Mouse (Mus musculus) midbrain, embryonic 16.5 days (tissue): ENCODE data around the gene Slc25a4. TPM values are rescaled to one million over a fixed set of nuclear protein-coding genes. Genes with fewer than 3 reads are reported as not detected.
A peak's percentile ranks its signal among the peaks of the same experiment; 100 is the strongest.

Experiments used
- ATAC-seq: fragments of 200-750 bp; cut with Nextera tagmentation; 2 replicates; pipeline ENCODE4 v1.8.0; 2017; ENCODE audit warnings: moderate TSS enrichment
- H3K27ac ChIP-seq: fragments of 300-500 bp; sonication (generic); 2 replicates; pipeline ENCODE4 v1.5.1; 2014; ENCODE audit warnings: mild to moderate bottlenecking, low read length, mixed read lengths
- H3K27me3 ChIP-seq: fragments of 300-500 bp; sonication (generic); 2 replicates; pipeline ENCODE4 v1.6.1; 2014; ENCODE audit warnings: low read depth, low read length, mixed read lengths; ENCODE audit not compliant: control insufficient read depth, insufficient read depth
- H3K36me3 ChIP-seq: fragments of 300-500 bp; sonication (generic); 2 replicates; pipeline ENCODE4 v1.6.1; 2014; ENCODE audit warnings: mild to moderate bottlenecking, low read length, moderate library complexity, mixed read lengths; ENCODE audit not compliant: control insufficient read depth, insufficient read depth
- H3K4me1 ChIP-seq: fragments of 300-500 bp; sonication (generic); 2 replicates; pipeline ENCODE4 v1.6.1; 2014; ENCODE audit warnings: mild to moderate bottlenecking, low read length, mixed read lengths; ENCODE audit not compliant: control insufficient read depth, insufficient read depth
- H3K4me2 ChIP-seq: fragments of 300-500 bp; sonication (generic); 2 replicates; pipeline ENCODE4 v1.6.1; 2014; ENCODE audit warnings: mild to moderate bottlenecking, low read length, mixed read lengths
- H3K4me3 ChIP-seq: fragments of 300-500 bp; sonication (generic); 2 replicates; pipeline ENCODE4 v1.5.1; 2014; ENCODE audit warnings: low read depth, mild to moderate bottlenecking, low read length, moderate library complexity, mixed read lengths
- H3K9ac ChIP-seq: fragments of 300-500 bp; sonication (generic); 2 replicates; pipeline ENCODE4 v1.6.1; 2014; ENCODE audit warnings: low read depth, low read length, mixed read lengths
- H3K9me3 ChIP-seq: fragments of 300-500 bp; sonication (generic); replicated peaks from 2 replicates; pipeline ENCODE4 v1.6.1; 2014; ENCODE audit warnings: mild to moderate bottlenecking, low read length, mixed read lengths; ENCODE audit not compliant: control insufficient read depth, poor library complexity, severe bottlenecking
- WGBS: fragments of 180-500 bp; shearing (Covaris S2); extraction: QIAGEN DNeasy Blood & Tissue Kit; methylation state at CpG from one replicate; pipeline ENCODE4 v1.1.7; 2014; 5-methylcytosine and 5-hydroxymethylcytosine counted together
- polyA plus RNA-seq: library from polyadenylated mRNA; unstranded; fragments of >200 nt; fragmentation: Nextera tagmentation; extraction: Ambion mirVana; gene quantifications from 2 replicates; pipeline ENCODE4 v1.2.1, GENCODE M21; 2015

Gene Slc25a4
- polyA plus RNA-seq: 889 and 969 TPM in 2 replicates

DNA sequence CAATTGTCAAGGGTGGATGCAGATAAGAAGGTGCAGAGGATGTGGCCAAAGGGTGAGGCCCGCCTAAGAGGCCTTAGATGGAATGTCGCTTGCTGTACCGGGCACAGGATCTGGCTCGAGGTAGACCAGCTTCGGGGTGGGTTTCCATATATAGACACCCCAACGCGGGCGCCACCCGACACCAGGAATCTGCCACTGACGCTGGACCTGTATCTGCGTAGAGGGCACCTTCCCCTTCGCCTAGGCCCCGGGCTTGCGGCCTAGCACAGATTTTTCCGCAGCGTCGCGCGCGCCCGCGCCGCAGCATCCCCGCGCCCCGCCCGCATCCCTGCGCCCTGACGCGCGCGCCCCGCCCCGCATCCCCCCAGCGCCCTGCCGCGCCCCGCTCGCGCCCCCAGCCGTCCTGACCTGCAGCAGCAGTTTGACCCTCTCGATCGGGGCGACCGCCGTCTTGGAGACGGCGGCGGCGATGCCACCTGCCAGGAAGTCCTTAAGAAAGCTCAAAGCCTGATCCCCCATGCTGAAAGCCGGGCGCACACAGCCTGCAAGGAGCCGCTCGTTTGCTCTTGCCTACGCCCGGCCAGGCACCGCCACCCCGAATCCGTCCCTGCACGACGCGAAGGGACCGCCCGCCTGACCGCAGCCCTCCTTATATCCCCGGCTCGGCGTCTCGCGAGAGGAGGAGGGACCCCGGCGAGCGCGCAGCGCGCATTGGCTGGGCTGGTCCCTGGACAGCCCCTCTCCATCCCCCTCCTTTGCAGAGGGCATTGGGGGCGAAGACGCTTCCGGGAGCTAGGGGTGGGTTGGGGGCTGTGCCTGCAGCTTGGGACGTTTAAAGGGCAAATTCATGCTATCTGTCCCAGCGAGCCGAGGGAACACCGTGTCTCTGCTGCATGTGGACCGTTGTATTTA lies at the start of gene Slc25a4:
Gene Slc25a4, minus strand, starts transcription at position 881 of the 912 bp plus-strand sequence.
- peak within 1 kb of the TSS; percentile 97 for H3K9ac ChIP-seq
- ATAC-seq: peak; percentile 98
- H3K27ac ChIP-seq: peak within 1 kb of the TSS; percentile 99
- peaks cover 32% of the 10 kb centered on the region for H3K4me1 ChIP-seq
- peak within 1 kb of the TSS; percentile 95 for H3K4me2 ChIP-seq
- under 1% methylated on average over 68 of the region's 84 CpGs for WGBS
- H3K27me3 ChIP-seq: no peaks in the 10 kb centered on the region
- no peaks in the 10 kb centered on the region for H3K9me3 ChIP-seq
- H3K4me3 ChIP-seq: peak within 1 kb of the TSS; percentile 85
- H3K36me3 ChIP-seq: peaks cover 10% of the 10 kb centered on the region; the same call in 1 of the 2 replicates

DNA sequence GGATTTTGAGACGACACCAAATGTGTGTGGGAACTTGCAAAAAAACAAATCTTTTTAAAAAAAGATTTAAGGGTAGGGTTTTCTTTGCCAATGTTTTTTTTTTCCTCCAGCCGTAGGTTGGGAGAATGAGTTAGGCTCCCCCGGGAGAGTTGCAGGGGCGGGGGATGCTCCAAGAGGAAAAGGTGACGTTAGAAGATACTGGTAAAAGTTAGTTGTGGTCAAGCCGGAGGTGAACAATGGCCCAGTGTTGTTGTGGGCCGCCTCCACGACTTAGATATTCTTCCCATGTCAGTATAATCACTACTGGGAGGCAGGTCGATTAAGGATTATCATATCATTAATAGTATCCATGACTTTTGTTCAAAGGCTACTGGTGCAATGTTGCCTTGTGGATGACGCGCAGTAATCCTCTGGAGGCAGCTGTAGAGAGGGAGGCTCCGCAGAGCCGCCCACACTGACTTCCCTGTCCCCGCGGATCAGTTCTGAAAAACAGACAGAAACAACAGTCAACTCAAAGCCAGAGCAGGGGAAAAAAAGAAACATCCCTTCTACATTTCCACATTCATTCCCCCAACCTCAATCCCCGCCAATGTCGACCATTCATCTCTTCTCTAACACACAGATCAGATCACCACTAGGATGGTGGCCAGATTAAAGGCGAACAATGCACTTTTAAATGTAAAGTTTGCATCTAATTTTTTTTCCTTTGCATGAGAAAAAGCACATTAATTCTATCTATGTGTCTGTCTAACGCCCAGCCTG lies 47.0 kb upstream of the Slc25a4 start:
- WGBS: 11% methylated on average over 19 of the region's 19 CpGs
- H3K4me1 ChIP-seq: peaks cover 3% of the 10 kb centered on the region; the same call in 1 of the 2 replicates
- ATAC-seq: peak; percentile 54; the same call in 1 of the 2 replicates
- no peak overlapping the region for H3K9ac ChIP-seq
- H3K4me3 ChIP-seq: no peak overlapping the region
- no peaks in the 10 kb centered on the region for H3K27me3 ChIP-seq
- no peaks in the 10 kb centered on the region for H3K9me3 ChIP-seq
- H3K4me2 ChIP-seq: peak overlapping the region; percentile 44
- no peak overlapping the region for H3K27ac ChIP-seq
- H3K36me3 ChIP-seq: no peaks in the 10 kb centered on the region

DNA sequence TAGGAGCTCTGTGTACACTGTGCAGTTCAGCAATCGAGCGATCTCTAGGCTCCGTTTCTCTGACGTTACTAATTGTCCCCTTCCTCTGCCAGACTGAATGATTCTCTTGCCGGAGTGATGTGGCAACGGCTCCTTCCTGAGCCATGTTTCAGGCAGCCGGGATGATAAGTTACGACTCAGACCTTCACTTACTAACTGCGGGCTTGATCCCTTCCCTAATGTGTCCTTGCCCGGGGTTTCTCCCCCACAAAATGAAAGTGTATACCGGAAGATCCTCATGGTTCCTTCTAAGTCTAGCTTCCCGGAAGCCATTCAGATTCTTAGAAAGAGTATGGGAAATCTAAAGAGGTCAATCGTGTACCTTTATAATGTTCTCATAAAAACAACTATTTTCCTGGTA lies 41.4 kb upstream of the Slc25a4 start:
- no peak overlapping the region for H3K27ac ChIP-seq
- ATAC-seq: no peak
- no peak overlapping the region for H3K4me2 ChIP-seq
- 83% methylated on average over 13 of the region's 13 CpGs for WGBS
- H3K4me3 ChIP-seq: no peak overlapping the region
- H3K9me3 ChIP-seq: no peaks in the 10 kb centered on the region
- no peak overlapping the region for H3K9ac ChIP-seq
- no peaks in the 10 kb centered on the region for H3K36me3 ChIP-seq
- no peaks in the 10 kb centered on the region for H3K4me1 ChIP-seq
- H3K27me3 ChIP-seq: no peaks in the 10 kb centered on the region

DNA sequence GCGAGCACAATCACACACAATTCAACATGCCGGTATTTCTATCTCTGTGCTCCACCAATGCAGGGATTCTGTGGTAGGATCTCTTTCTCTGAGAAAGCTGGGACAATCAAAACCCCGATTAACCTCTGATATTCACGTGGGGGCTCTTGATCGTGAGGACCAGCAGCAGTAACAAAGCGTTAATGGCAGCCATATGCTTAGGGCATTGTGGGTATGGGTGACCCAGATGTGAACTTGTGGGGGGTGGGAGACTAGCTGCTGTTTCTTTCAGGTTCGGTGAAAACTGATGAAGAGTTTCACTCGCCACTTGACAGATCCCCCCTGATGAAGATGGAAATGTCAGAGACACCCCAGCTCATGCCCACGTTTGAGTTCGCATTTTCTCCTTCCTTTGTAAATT lies 40.5 kb upstream of the Slc25a4 start:
- Histone ChIP-seq H3K27me3 (no peaks in the 10 kb centered on the region), H3K9ac (no peak overlapping the region), H3K27ac (no peak overlapping the region), H3K9me3 (no peaks in the 10 kb centered on the region), H3K4me2 (peak overlapping the region; percentile 38), H3K4me3 (no peak overlapping the region; the same call in 1 of the 2 replicates), H3K4me1 (no peaks in the 10 kb centered on the region), H3K36me3 (no peaks in the 10 kb centered on the region)
- ATAC-seq: no peak
- whole genome bisulfite sequencing: 35% methylated on average over 10 of the region's 10 CpGs

DNA sequence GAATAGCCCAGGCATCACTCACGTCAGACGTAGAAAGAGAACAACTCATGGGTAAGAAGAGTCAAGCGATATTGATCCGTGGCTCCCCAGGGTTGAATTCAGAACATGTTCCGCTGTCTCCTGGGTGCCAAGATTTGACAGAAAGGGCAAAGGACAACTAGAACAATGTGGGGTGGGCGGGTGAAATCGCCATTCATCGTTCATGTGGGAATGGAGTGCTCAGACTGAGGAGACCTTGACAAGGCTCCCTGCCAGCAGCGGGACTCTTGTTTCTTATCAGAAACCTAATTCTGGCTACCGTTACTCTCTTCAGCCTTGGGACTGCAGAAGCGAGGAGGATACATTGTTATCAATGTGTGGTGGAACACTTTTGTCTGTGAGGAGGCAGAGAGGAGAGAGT lies 35.3 kb upstream of the Slc25a4 start:
- Histone ChIP-seq H3K4me3 (no peak overlapping the region), H3K36me3 (no peaks in the 10 kb centered on the region), H3K4me2 (no peak overlapping the region), H3K4me1 (no peaks in the 10 kb centered on the region), H3K27me3 (no peaks in the 10 kb centered on the region; the same call in 1 of the 2 replicates), H3K9ac (no peak overlapping the region), H3K9me3 (no peaks in the 10 kb centered on the region), H3K27ac (no peak overlapping the region)
- 20% methylated on average over 11 of the region's 11 CpGs for WGBS
- ATAC-seq: no peak

DNA sequence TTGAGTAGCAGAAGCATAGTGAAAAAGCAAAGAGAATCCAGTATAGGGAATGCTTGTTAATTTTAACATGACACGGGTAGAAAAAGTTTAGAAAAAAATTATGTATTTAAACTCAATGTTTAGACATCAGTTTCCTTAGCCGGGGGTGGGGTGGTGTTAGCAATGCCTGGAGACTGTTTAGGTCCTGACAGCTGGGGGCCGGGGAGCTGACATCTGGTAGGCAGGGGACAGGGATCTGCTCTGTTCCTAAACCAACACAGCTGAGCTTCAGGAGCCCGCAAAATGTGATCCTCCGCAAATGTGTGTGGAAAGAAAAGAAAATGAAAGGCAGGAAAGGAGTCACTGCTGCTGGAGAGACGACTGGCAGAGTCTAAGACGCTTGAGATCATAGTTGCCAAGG lies 31.9 kb upstream of the Slc25a4 start:
- H3K9me3 ChIP-seq: no peaks in the 10 kb centered on the region
- H3K4me2 ChIP-seq: no peak overlapping the region
- no peak overlapping the region for H3K4me3 ChIP-seq
- no peak overlapping the region for H3K27ac ChIP-seq
- H3K36me3 ChIP-seq: no peaks in the 10 kb centered on the region
- no peak for ATAC-seq
- peaks cover 6% of the 10 kb centered on the region; the same call in 1 of the 2 replicates for H3K27me3 ChIP-seq
- H3K9ac ChIP-seq: no peak overlapping the region
- 46% methylated on average over 7 of the region's 7 CpGs for WGBS
- H3K4me1 ChIP-seq: no peaks in the 10 kb centered on the region

DNA sequence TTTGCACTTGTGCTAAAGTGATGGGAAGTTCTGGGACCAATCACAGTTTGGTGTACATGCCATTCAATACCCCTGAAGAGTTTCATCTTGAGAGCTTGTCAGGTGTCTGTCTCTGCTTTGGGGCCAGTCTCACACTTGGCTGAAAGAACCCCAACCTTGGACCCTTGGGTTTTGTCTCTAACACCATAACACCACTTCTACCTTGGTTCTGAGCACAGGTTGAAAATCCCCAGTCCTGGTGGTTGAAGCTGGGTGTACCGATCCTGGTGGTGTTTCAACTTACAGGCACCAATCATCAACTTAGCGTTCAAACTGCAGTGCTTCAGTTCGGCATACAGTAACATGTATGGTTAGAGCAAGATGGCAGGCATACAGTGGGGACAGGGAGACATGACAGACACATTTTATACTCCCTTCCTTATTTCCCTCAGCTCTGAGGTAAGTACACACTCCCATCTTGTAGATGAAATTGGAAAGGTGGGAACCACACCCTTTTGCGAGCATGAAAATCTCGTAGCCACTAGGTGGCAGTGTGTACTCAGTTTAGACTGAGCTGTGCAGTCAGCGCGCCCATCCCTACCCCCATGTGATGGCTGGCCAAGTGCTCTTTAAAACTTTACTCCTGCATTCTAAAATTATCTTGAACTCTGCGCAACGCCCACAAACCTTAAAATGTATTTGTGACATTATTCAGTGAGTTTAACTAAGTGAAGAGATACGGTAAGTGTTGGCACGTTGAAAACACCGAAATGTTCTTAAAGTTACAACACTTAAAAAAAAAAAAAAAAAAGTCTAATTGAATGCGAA lies 30.7 kb upstream of the Slc25a4 start:
- Histone ChIP-seq H3K36me3 (no peaks in the 10 kb centered on the region), H3K27me3 (peaks cover 6% of the 10 kb centered on the region; the same call in 1 of the 2 replicates), H3K4me2 (no peak overlapping the region), H3K4me3 (no peak overlapping the region), H3K4me1 (no peaks in the 10 kb centered on the region), H3K27ac (no peak overlapping the region), H3K9ac (no peak overlapping the region), H3K9me3 (no peaks in the 10 kb centered on the region)
- 32% methylated on average over 13 of the region's 13 CpGs for WGBS
- peak; percentile 71; the same call in 1 of the 2 replicates for ATAC-seq

DNA sequence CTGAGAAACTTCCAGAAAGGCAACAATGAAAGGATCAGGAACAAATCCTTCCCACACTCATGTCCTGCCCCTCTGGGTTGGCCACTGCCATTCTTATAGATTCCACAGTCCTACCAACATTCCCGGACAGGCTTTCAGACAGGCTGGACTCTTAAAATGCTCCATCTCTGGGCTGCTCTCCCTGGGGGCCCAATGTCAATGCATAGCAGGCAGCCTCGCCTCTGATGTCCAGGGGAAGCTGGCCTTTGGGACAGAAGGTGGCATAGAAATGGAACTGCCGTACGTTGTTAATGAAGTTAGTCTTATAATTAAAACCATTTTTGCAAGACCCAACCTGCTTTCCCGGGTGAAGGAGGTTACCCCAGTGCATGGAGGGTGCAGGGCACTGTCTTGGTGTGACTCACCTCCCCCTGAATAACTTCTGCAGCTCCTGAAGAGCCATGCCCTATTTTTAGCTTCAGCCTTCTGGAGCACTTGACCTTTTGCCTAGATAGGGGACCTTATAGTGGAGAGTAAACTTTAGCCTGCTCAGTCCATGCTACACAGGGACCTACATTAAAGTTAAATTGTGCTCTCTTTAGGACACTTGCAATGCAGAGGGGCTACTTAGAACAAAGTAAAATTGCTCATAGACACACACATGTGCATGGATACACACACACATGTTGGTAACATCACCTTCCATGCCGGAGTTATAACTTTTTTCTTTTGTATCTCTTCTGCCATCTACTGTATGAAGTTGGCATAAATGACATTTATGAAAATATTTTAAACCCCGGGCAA lies 25.5 kb upstream of the Slc25a4 start:
- no peak overlapping the region for H3K9ac ChIP-seq
- WGBS: 70% methylated on average over 7 of the region's 7 CpGs
- H3K4me3 ChIP-seq: no peak overlapping the region
- H3K27me3 ChIP-seq: peaks cover 6% of the 10 kb centered on the region; the same call in 1 of the 2 replicates
- no peak for ATAC-seq
- H3K9me3 ChIP-seq: no peaks in the 10 kb centered on the region
- no peak overlapping the region for H3K27ac ChIP-seq
- no peaks in the 10 kb centered on the region for H3K36me3 ChIP-seq
- no peaks in the 10 kb centered on the region for H3K4me1 ChIP-seq
- no peak overlapping the region for H3K4me2 ChIP-seq
